Mouse (Mus musculus) Patski (cell line): ENCODE results near the gene Cryba2. TPM values are rescaled to one million over a fixed set of nuclear protein-coding genes. Genes with fewer than 3 reads are reported as not detected.

ENCODE experiments used
- ATAC-seq: fragments of 100-300 bp; one replicate; pipeline ENCODE4 v1.8.0; 2021
- CTCF ChIA-PET: fragments of 350-600 bp; sonication (Branson Sonifier 250); formaldehyde crosslinking; loops from one replicate; lab custom pipeline; 2022; ENCODE audit warnings: inconsistent platforms; lab: Charles Lee
- POLR2A ChIA-PET: fragments of 350-600 bp; sonication (Branson Sonifier 250); formaldehyde crosslinking; loops from one replicate; lab custom pipeline; 2022; ENCODE audit warnings: antibody characterized with exemption, inconsistent platforms; lab: Charles Lee
- DNase-seq: peaks from one replicate; pipeline ENCODE4 v3.0.0-alpha.2; 2011; ENCODE audit warnings: low read depth, low spot score
- H3K27me3 ChIP-seq: fragments of 371-371 bp; one replicate; pipeline ENCODE4 v1.5.1; 2021
- CTCF ChIP-seq: fragments of 100-300 bp; IDR thresholded peaks from one replicate; pipeline ENCODE4 v1.5.1; 2021
- in situ Hi-C: fragments of 300-500 bp; cut with MboI; formaldehyde crosslinking; loops from 3 replicates; pipeline ENCODE4 v1.11.1; 2018; ENCODE audit warnings: low pct_unique_long_range_greater_than_20kb, mixed read lengths
- polyA plus RNA-seq: library from polyadenylated mRNA; unstranded; gene quantifications from one replicate; pipeline ENCODE4 v1.2.3, GENCODE M21; 2021

Gene Cryba2
- polyA plus RNA-seq, 1 experiment from 2014 or later, result not detected

- CTCF ChIA-PET, result no interaction called here
- TF ChIP-seq CTCF, result no peak
- POLR2A ChIA-PET, result interaction anchor here (0.5 kb wide), 1 partner anchor 11 kb away, joined by 4 read pairs; no protein-coding TSS in a partner anchor
- in situ Hi-C loops, result no loop called here
- peaks cover 71% of the 10 kb centered on the region for H3K27me3 ChIP-seq
- ATAC-seq (no peak), DNase-seq (no peak)
Measured at GRCm38 (mm10) chr1:74884196-74885141, 8.5 kb downstream of the Cryba2 start.

- no peak for TF ChIP-seq CTCF
- ChIA-PET POLR2A (interaction anchor here (0.5 kb wide), 1 partner anchor 12 kb away, joined by 4 read pairs; no protein-coding TSS in a partner anchor), CTCF (no interaction called here)
- DNase-seq (no peak), ATAC-seq (no peak)
- H3K27me3 ChIP-seq, result peaks cover 77% of the 10 kb centered on the region
- in situ Hi-C loops, result no loop called here
Measured at GRCm38 (mm10) chr1:74883441-74883840, 9.5 kb downstream of the Cryba2 start.

- POLR2A ChIA-PET, result no interaction called here
- H3K27me3 ChIP-seq, result peaks cover 72% of the 10 kb centered on the region
Measured at GRCm38 (mm10) chr1:74882828-74883227, 10.1 kb downstream of the Cryba2 start.

GRCm38 (mm10) chr1:74882055-74882734 is 10.7 kb downstream of the Cryba2 start:
- ATAC-seq (no peak), DNase-seq (no peak)
- POLR2A ChIA-PET, result interaction anchor here (0.7 kb wide), 2 partner anchors 12 to 170 kb away, joined by 3 to 8 read pairs; no protein-coding TSS in a partner anchor
- TF ChIP-seq CTCF, result no peak
- CTCF ChIA-PET, result interaction anchor here (1.9 kb wide), 1 partner anchor 12 kb away, joined by 5 read pairs; no protein-coding TSS in a partner anchor
- in situ Hi-C loops, result no loop called here
- peaks cover 72% of the 10 kb centered on the region for H3K27me3 ChIP-seq

More at GRCm38 (mm10) chr1:74882828-74883227, 10.1 kb downstream of the Cryba2 start:
- ATAC-seq (no peak), DNase-seq (no peak)
- in situ Hi-C loops, result no loop called here
- no peak for TF ChIP-seq CTCF
- CTCF ChIA-PET, result no interaction called here

- ChIA-PET CTCF (interaction anchor here (1.9 kb wide), 1 partner anchor 13 kb away, joined by 5 read pairs; no protein-coding TSS in a partner anchor), POLR2A (no interaction called here)
- DNase-seq, result no peak
- TF ChIP-seq CTCF, result no peak
- ATAC-seq, result peak; percentile 42
- peaks cover 67% of the 10 kb centered on the region for H3K27me3 ChIP-seq
- in situ Hi-C loops, result no loop called here
Measured at GRCm38 (mm10) chr1:74880785-74881360, 12.1 kb downstream of the Cryba2 start.

GRCm38 (mm10) chr1:74877199-74877598 is 15.7 kb downstream of the Cryba2 start:
- CTCF ChIA-PET, result interaction anchor here (1.1 kb wide), 1 partner anchor 175 kb away, joined by 3 read pairs; no protein-coding TSS in a partner anchor
- POLR2A ChIA-PET, result no interaction called here
- no peak for ATAC-seq
- no peak for DNase-seq
- peaks cover 49% of the 10 kb centered on the region for H3K27me3 ChIP-seq
- TF ChIP-seq CTCF, result no peak
- in situ Hi-C loops, result no loop called here

- ChIA-PET POLR2A (no interaction called here), CTCF (no interaction called here)
- in situ Hi-C loops, result no loop called here
- peaks cover 62% of the 10 kb centered on the region for H3K27me3 ChIP-seq
- DNase-seq (no peak), ATAC-seq (no peak)
- TF ChIP-seq CTCF, result no peak
Measured at GRCm38 (mm10) chr1:74872218-74872617, 20.7 kb downstream of the Cryba2 start.

- no peak for TF ChIP-seq CTCF
- ATAC-seq (no peak), DNase-seq (no peak)
- ChIA-PET CTCF (no interaction called here), POLR2A (no interaction called here)
- H3K27me3 ChIP-seq, result peaks cover 42% of the 10 kb centered on the region
- in situ Hi-C loops, result no loop called here
Measured at GRCm38 (mm10) chr1:74861783-74862182, 31.2 kb downstream of the Cryba2 start.

GRCm38 (mm10) chr1:74859223-74859984 is 33.5 kb downstream of the Cryba2 start:
- peaks cover 44% of the 10 kb centered on the region for H3K27me3 ChIP-seq
- no peak for TF ChIP-seq CTCF
- ATAC-seq (no peak), DNase-seq (no peak)
- CTCF ChIA-PET, result no interaction called here
- POLR2A ChIA-PET, result no interaction called here
- in situ Hi-C loops, result no loop called here

GRCm38 (mm10) chr1:74858805-74859204 is 34.1 kb downstream of the Cryba2 start:
- CTCF ChIA-PET, result no interaction called here
- DNase-seq (no peak), ATAC-seq (no peak)
- in situ Hi-C loops, result no loop called here
- no peak for TF ChIP-seq CTCF
- POLR2A ChIA-PET, result no interaction called here
- H3K27me3 ChIP-seq, result peaks cover 50% of the 10 kb centered on the region
